In the genomic region with DNA sequence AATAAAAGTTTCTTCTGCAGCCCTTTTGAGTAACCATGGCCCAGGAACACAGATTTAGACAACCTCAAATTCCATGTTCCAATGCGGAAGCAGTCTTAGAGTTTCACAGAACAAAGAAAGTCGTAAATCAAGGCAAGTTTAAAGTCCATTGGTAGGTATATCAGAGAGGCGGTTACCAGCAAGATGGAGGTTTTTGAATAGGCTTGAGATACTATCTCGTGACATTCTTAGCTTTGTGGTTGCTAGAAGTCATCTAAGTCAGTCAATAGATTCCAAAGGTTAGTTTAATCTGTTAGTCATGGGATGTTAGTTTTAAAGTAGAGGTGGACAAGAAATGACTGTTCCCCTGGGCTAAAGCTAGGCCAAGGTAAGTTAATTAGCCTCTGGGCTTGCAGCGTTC, we compare ENCODE assay signal across 8 mouse cellular contexts. TPM values are rescaled to one million over a fixed set of nuclear protein-coding genes. Genes with fewer than 3 reads are reported as not detected.
DNase-seq lines count a peak whose midpoint lies in the region; ATAC-seq lines count a peak whose summit lies in the region.

Fgd4 (minus strand) TSS at position 89 of the 400 bp plus-strand sequence.

- WGBS in kidney, embryonic 14.5 days: 26% methylated on average over 5 of the region's 5 CpGs

- no peaks in the 10 kb centered on the region for H3K9me3 ChIP-seq in kidney, embryonic 14.5 days (ENCODE audit: control insufficient read depth, low read length)

- H3K4me1 ChIP-seq in kidney, embryonic 14.5 days (ENCODE audit: control insufficient read depth, insufficient read depth, low read length): 0 out of 2 replicates have a peak, but pooled peaks cover 7% of the 10 kb centered on the region

- no peaks in the 10 kb centered on the region for H3K36me3 ChIP-seq in kidney, embryonic 14.5 days (ENCODE audit: control insufficient read depth, insufficient read depth, low read length)

- H3K4me2 ChIP-seq in kidney, embryonic 14.5 days (replicated peaks; ENCODE audit: low read depth, low read length): peak within 1 kb of the TSS; percentile 86

- DNase-seq in frontal cortex, adult 2 months (ENCODE audit: extremely low spot score in 1 of 2, low spot score in 1 of 2): no peak
- no peak for DNase-seq in frontal cortex, postnatal 10 days (ENCODE audit: low spot score in 2 of 2)
- DNase-seq in adrenal gland, postnatal 4 days (ENCODE audit: low spot score in 2 of 2): no peak
- no peak for DNase-seq in gastrocnemius, postnatal 36 days
- DNase-seq in ovary, adult 18-20 months (ENCODE audit: low spot score): no peak

- intact Hi-C loops in gastrocnemius, postnatal 36 days (cut with DNase I): no loop called here

- H3K4me3 ChIP-seq in kidney, embryonic 14.5 days (ENCODE audit: low read length): peak within 1 kb of the TSS; percentile 82

- ATAC-seq in kidney, embryonic 14.5 days (ENCODE audit: low FRiP score, low TSS enrichment): peak; percentile 67
- no peak for ATAC-seq in megakaryocyte, adult 5-6 weeks (ENCODE audit: poor library complexity, severe bottlenecking)
- no peak for ATAC-seq in CD4-positive, CD25-positive, alpha-beta regulatory T cell, adult 4 months

- no peaks in the 10 kb centered on the region for H3K27me3 ChIP-seq in kidney, embryonic 14.5 days (ENCODE audit: control insufficient read depth, insufficient read depth, low read length)

- peak within 1 kb of the TSS; percentile 91 for H3K27ac ChIP-seq in kidney, embryonic 14.5 days (ENCODE audit: low read depth, low read length)

- peak within 1 kb of the TSS; percentile 90 for H3K9ac ChIP-seq in kidney, embryonic 14.5 days (ENCODE audit: low read depth, low read length)

RNA-seq across cellular contexts. Expression of gene Fgd4, which starts in this region (rescaled TPM):
- 11.2 and 13.3 TPM in 2 replicates for polyA plus RNA-seq in frontal cortex, adult 2 months (2012; rRNA removed)
- total RNA-seq in adrenal gland, postnatal 4 days (2021): 10 to 100 TPM; 17.4 to 18.8 TPM
- total RNA-seq in gastrocnemius, postnatal 36 days (2021): 10 to 100 TPM; 15.7 to 20.5 TPM
- polyA plus RNA-seq in kidney, embryonic 14.5 days (2014; fragmentation: Nextera tagmentation; extraction: Ambion mirVana): 11.7 and 16.2 TPM in 2 replicates
- total RNA-seq in megakaryocyte, adult 5-6 weeks (2015): 76.9 and 78.5 TPM in 2 replicates
- total RNA-seq in megakaryocyte, adult 5-6 weeks (2017): 125 and 137 TPM in 2 replicates
- under 1 TPM in 1 of 2 experiments, not detected in 1; 0.15 TPM for polyA plus RNA-seq in CD4-positive, CD25-positive, alpha-beta regulatory T cell, adult 4 months (2017; shearing (Covaris generic))

Comparison
In these comparisons a context has a peak if more than half of its experiments do, and no peak if none do; other contexts are left out.
1. RNA of gene Fgd4 (polyA plus RNA-seq): 11.7 to 16.2 TPM in kidney, embryonic 14.5 days and 11.2 to 13.3 TPM in frontal cortex, adult 2 months; 0.15 TPM in CD4-positive, CD25-positive, alpha-beta regulatory T cell, adult 4 months; every median in the first group is over 10 times any median in the second.